Comparison of ENCODE assay signal across 8 mouse cellular contexts in genomic region chr1:170589219-170590040, GRCm38 (mm10). TPM values are rescaled to one million over a fixed set of nuclear protein-coding genes. Genes with fewer than 3 reads are reported as not detected.
DNase-seq lines count a peak whose midpoint lies in the region; ATAC-seq and TF ChIP-seq lines count a peak whose summit lies in the region.

Gene Nos1ap, minus strand, starts transcription at chr1:170589861.

- peak within 1 kb of the TSS; percentile 99 for H3K4me2 ChIP-seq in lung, embryonic 14.5 days
- peak within 1 kb of the TSS; percentile 95 for H3K4me2 ChIP-seq in neural tube, embryonic 15.5 days

- DNase-seq in G1E (ENCODE audit: low spot score), result peak; percentile 74
- peak; percentile 88 to 93 for DNase-seq in cerebellum, postnatal 10 days
- peak; percentile 61 to 83 for DNase-seq in frontal cortex, postnatal 10 days (ENCODE audit: low spot score in 2 of 2)
- peak; percentile 79 for DNase-seq in hindbrain, embryonic 10.5 days (ENCODE audit: low spot score)
- peak; percentile 77 for DNase-seq in layer of hippocampus, adult 9-11 months
- DNase-seq in lung, embryonic 14.5 days, result peak; percentile 80
- peak; percentile 84 for DNase-seq in testis, postnatal 10 days (ENCODE audit: low spot score)

- peak within 1 kb of the TSS; percentile 87 for H3K4me3 ChIP-seq in G1E (ENCODE audit: low read depth, low read length)
- peak within 1 kb of the TSS; percentile 81 for H3K4me3 ChIP-seq in hindbrain, embryonic 10.5 days
- peak within 1 kb of the TSS; percentile 80 for H3K4me3 ChIP-seq in lung, embryonic 14.5 days (ENCODE audit: low read depth, low read length)
- peak within 1 kb of the TSS; percentile 91 for H3K4me3 ChIP-seq in neural tube, embryonic 15.5 days (replicated peaks)

- H3K4me1 ChIP-seq in G1E (ENCODE audit: insufficient read depth, low read depth, low read length), result peaks cover 22% of the 10 kb centered on the region
- peaks cover 21% of the 10 kb centered on the region for H3K4me1 ChIP-seq in hindbrain, embryonic 10.5 days (replicated peaks)
- H3K4me1 ChIP-seq in lung, embryonic 14.5 days (ENCODE audit: insufficient read depth), result peaks cover 6% of the 10 kb centered on the region; the same call in 1 of the 2 replicates
- peaks cover 27% of the 10 kb centered on the region for H3K4me1 ChIP-seq in neural tube, embryonic 15.5 days

- ATAC-seq in G1E (ENCODE audit: extremely low read depth, insufficient number of reproducible peaks, low FRiP score, poor library complexity, severe bottlenecking), result peak; percentile 41; the same call in 1 of the 2 replicates
- ATAC-seq in lung, embryonic 14.5 days (ENCODE audit: insufficient read depth), result peak; percentile 92
- ATAC-seq in neural tube, embryonic 15.5 days (ENCODE audit: low FRiP score), result peak; percentile 94

- under 1% methylated on average over 98 of the region's 106 CpGs for WGBS in hindbrain, embryonic 10.5 days
- WGBS in lung, embryonic 14.5 days, result under 1% methylated on average over 68 of the region's 106 CpGs
- WGBS in neural tube, embryonic 15.5 days, result under 1% methylated on average over 63 of the region's 106 CpGs

- no peaks in the 10 kb centered on the region for H3K36me3 ChIP-seq in G1E (replicated peaks)
- H3K36me3 ChIP-seq in hindbrain, embryonic 10.5 days, result peaks cover 18% of the 10 kb centered on the region
- 0 out of 2 replicates have a peak, but pooled peaks cover 4% of the 10 kb centered on the region for H3K36me3 ChIP-seq in lung, embryonic 14.5 days (ENCODE audit: insufficient read depth)
- peaks cover 4% of the 10 kb centered on the region; the same call in 1 of the 2 replicates for H3K36me3 ChIP-seq in neural tube, embryonic 15.5 days

- TF ChIP-seq CTCF in G1E (IDR thresholded peaks at IDR 0.05; ENCODE audit: low read depth, low read length), result no peak
- no peak for TF ChIP-seq CTCF in lung, embryonic 14.5 days (IDR thresholded peaks at IDR 0.05; ENCODE audit: low read depth)

- H3K27ac ChIP-seq in hindbrain, embryonic 10.5 days, result peak within 1 kb of the TSS; percentile 90
- no peak within 1 kb of the TSS for H3K27ac ChIP-seq in lung, embryonic 14.5 days (ENCODE audit: low read depth)
- H3K27ac ChIP-seq in neural tube, embryonic 15.5 days (replicated peaks), result peak within 1 kb of the TSS; percentile 69

- peaks cover 25% of the 10 kb centered on the region for H3K27me3 ChIP-seq in G1E (ENCODE audit: insufficient read depth, low read length)
- peaks cover 19% of the 10 kb centered on the region for H3K27me3 ChIP-seq in hindbrain, embryonic 10.5 days (ENCODE audit: insufficient read depth, poor library complexity, severe bottlenecking)
- H3K27me3 ChIP-seq in lung, embryonic 14.5 days (ENCODE audit: insufficient read depth, low read length), result no peaks in the 10 kb centered on the region
- H3K27me3 ChIP-seq in neural tube, embryonic 15.5 days (replicated peaks), result peaks cover 4% of the 10 kb centered on the region; the same call in 1 of the 2 replicates

- peaks cover 4% of the 10 kb centered on the region for H3K9me3 ChIP-seq in G1E (replicated peaks)
- 0 out of 2 replicates have a peak, but pooled peaks cover 3% of the 10 kb centered on the region for H3K9me3 ChIP-seq in hindbrain, embryonic 10.5 days
- peaks cover 4% of the 10 kb centered on the region; the same call in 1 of the 2 replicates for H3K9me3 ChIP-seq in lung, embryonic 14.5 days (ENCODE audit: low read depth, low read length)
- H3K9me3 ChIP-seq in neural tube, embryonic 15.5 days (replicated peaks), result no peaks in the 10 kb centered on the region

- H3K9ac ChIP-seq in lung, embryonic 14.5 days, result peak within 1 kb of the TSS; percentile 78
- peak within 1 kb of the TSS; percentile 85 for H3K9ac ChIP-seq in neural tube, embryonic 15.5 days (replicated peaks)

RNA-seq across cellular contexts. Expression of gene Nos1ap, which starts in this region (rescaled TPM):
- total RNA-seq in G1E (2014; fragmentation: Nextera tagmentation) (11.7 and 18.2 TPM in 2 replicates), G1E (2017) (1.6 and 2.1 TPM in 2 replicates)
- 5.4 and 6.1 TPM in 2 replicates for polyA plus RNA-seq in G1E (2012)
- 12.0 and 14.2 TPM in 2 replicates for polyA plus RNA-seq in hindbrain, embryonic 10.5 days (2016; fragmentation: Nextera tagmentation; extraction: Ambion mirVana)
- 7.9 and 9.8 TPM in 2 replicates for polyA plus RNA-seq in lung, embryonic 14.5 days (2014; fragmentation: Nextera tagmentation; extraction: Ambion mirVana)
- 18.9 and 19.0 TPM in 2 replicates for polyA plus RNA-seq in neural tube, embryonic 15.5 days (2015; fragmentation: Nextera tagmentation; extraction: Ambion mirVana)

Comparison
In these comparisons a context has a peak if more than half of its experiments do, and no peak if none do; other contexts are left out.
1. ATAC-seq: peak in every context shown above with its lines; median percentile 94 in neural tube, embryonic 15.5 days; 92 in lung, embryonic 14.5 days; 41 in G1E.